Mouse (Mus musculus) ZHBTc4 (cell line): ENCODE results near the gene Sh3pxd2a.

Experiments
- DNase-seq: peaks from one replicate; pipeline ENCODE4 v3.0.0-alpha.2; 2011; ENCODE audit warnings: low read depth, low spot score

Sh3pxd2a gene

GRCm38 (mm10) chr19:47439726-47440434 is 24.3 kb downstream of the Sh3pxd2a start:
- DNase-seq = no peak

GRCm38 (mm10) chr19:47438445-47438844 is 25.8 kb downstream of the Sh3pxd2a start:
- DNase-seq = no peak

GRCm38 (mm10) chr19:47437040-47437439 is 27.2 kb downstream of the Sh3pxd2a start:
- DNase-seq = no peak

GRCm38 (mm10) chr19:47436236-47436635 is 28.0 kb downstream of the Sh3pxd2a start:
- DNase-seq = no peak

GRCm38 (mm10) chr19:47434655-47435054 is 29.5 kb downstream of the Sh3pxd2a start:
- DNase-seq = peak; percentile 63

GRCm38 (mm10) chr19:47432339-47432738 is 31.9 kb downstream of the Sh3pxd2a start:
- no peak for DNase-seq

- DNase-seq = no peak
Observed at GRCm38 (mm10) chr19:47431189-47431931, 32.8 kb downstream of the Sh3pxd2a start.

GRCm38 (mm10) chr19:47430160-47430559 is 34.0 kb downstream of the Sh3pxd2a start:
- no peak for DNase-seq

GRCm38 (mm10) chr19:47429245-47429644 is 35.0 kb downstream of the Sh3pxd2a start:
- DNase-seq = no peak

- DNase-seq = no peak
Observed at GRCm38 (mm10) chr19:47428794-47429193, 35.4 kb downstream of the Sh3pxd2a start.

- no peak for DNase-seq
Observed at GRCm38 (mm10) chr19:47427841-47428789, 36.1 kb downstream of the Sh3pxd2a start.

GRCm38 (mm10) chr19:47423632-47424031 is 40.6 kb downstream of the Sh3pxd2a start:
- no peak for DNase-seq

GRCm38 (mm10) chr19:47421128-47421898 is 42.9 kb downstream of the Sh3pxd2a start:
- DNase-seq = no peak

- DNase-seq = no peak
Observed at GRCm38 (mm10) chr19:47420539-47420938, 43.7 kb downstream of the Sh3pxd2a start.

- no peak for DNase-seq
Observed at GRCm38 (mm10) chr19:47419208-47419607, 45.0 kb downstream of the Sh3pxd2a start.

- peak; percentile 59 for DNase-seq
Observed at GRCm38 (mm10) chr19:47416161-47416560, 48.0 kb downstream of the Sh3pxd2a start.

GRCm38 (mm10) chr19:47414142-47414905 is 49.9 kb downstream of the Sh3pxd2a start:
- no peak for DNase-seq

GRCm38 (mm10) chr19:47413458-47414005 is 50.7 kb downstream of the Sh3pxd2a start:
- DNase-seq = no peak

- peak; percentile 77 for DNase-seq
Observed at GRCm38 (mm10) chr19:47412566-47413248, 51.5 kb downstream of the Sh3pxd2a start.
